Mouse (Mus musculus) forebrain, embryonic 15.5 days (tissue): ENCODE data around the gene Dnajb2. TPM values are rescaled to one million over a fixed set of nuclear protein-coding genes. Genes with fewer than 3 reads are reported as not detected.

ENCODE experiments used
- ATAC-seq: fragments of 200-750 bp; cut with Nextera tagmentation; replicated peaks from 2 replicates; pipeline ENCODE4 v1.8.0; 2017; ENCODE audit warnings: mild to moderate bottlenecking, moderate TSS enrichment, moderate library complexity
- H3K27ac ChIP-seq: fragments of 300-500 bp; sonication (generic); replicated peaks from 2 replicates; pipeline ENCODE4 v1.5.1; 2015; ENCODE audit warnings: mild to moderate bottlenecking, inconsistent platforms
- H3K27me3 ChIP-seq: fragments of 300-500 bp; sonication (generic); 2 replicates; pipeline ENCODE4 v1.6.1; 2015; ENCODE audit warnings: inconsistent platforms
- H3K36me3 ChIP-seq: fragments of 300-500 bp; sonication (generic); 2 replicates; pipeline ENCODE4 v1.6.1; 2015; ENCODE audit warnings: mild to moderate bottlenecking, inconsistent platforms
- H3K4me1 ChIP-seq: fragments of 300-500 bp; sonication (generic); 2 replicates; pipeline ENCODE4 v1.6.1; 2015; ENCODE audit warnings: inconsistent platforms
- H3K4me2 ChIP-seq: fragments of 300-500 bp; sonication (generic); replicated peaks from 2 replicates; pipeline ENCODE4 v1.6.1; 2015; ENCODE audit warnings: mild to moderate bottlenecking, inconsistent platforms
- H3K4me3 ChIP-seq: fragments of 300-500 bp; sonication (generic); 2 replicates; pipeline ENCODE4 v1.5.1; 2015; ENCODE audit warnings: mild to moderate bottlenecking, inconsistent platforms
- H3K9ac ChIP-seq: fragments of 300-500 bp; sonication (generic); replicated peaks from 2 replicates; pipeline ENCODE4 v1.6.1; 2015; ENCODE audit warnings: mild to moderate bottlenecking, inconsistent platforms
- H3K9me3 ChIP-seq: fragments of 300-500 bp; sonication (generic); 2 replicates; pipeline ENCODE4 v1.6.1; 2016; ENCODE audit warnings: inconsistent platforms
- WGBS: fragments of 180-500 bp; shearing (Covaris S2); methylation state at CpG from one replicate; pipeline ENCODE4 v1.1.7; 2015; ENCODE audit warnings: mixed read lengths; 5-methylcytosine and 5-hydroxymethylcytosine counted together
- polyA plus RNA-seq: library from polyadenylated mRNA; unstranded; fragments of >200 nt; fragmentation: Nextera tagmentation; extraction: Ambion mirVana; gene quantifications from 2 replicates; pipeline ENCODE4 v1.2.1, GENCODE M21; 2015

Gene Dnajb2
- polyA plus RNA-seq, 1 experiment from 2014 or later, result 54.0 TPM

- Histone ChIP-seq H3K9ac (no peak overlapping the region), H3K27ac (no peak overlapping the region), H3K27me3 (no peaks in the 10 kb centered on the region), H3K9me3 (no peaks in the 10 kb centered on the region), H3K4me2 (no peak overlapping the region), H3K4me3 (no peak overlapping the region), H3K36me3 (peaks cover 17% of the 10 kb centered on the region; the same call in 1 of the 2 replicates), H3K4me1 (peaks cover 10% of the 10 kb centered on the region)
- 92% methylated on average over 14 of the region's 14 CpGs for WGBS
- ATAC-seq, result no peak
Measured at GRCm38 (mm10) chr1:75243411-75243810, 7.2 kb downstream of the Dnajb2 start.

- Histone ChIP-seq H3K27ac (no peak overlapping the region), H3K9ac (no peak overlapping the region), H3K9me3 (no peaks in the 10 kb centered on the region), H3K4me1 (peaks cover 12% of the 10 kb centered on the region), H3K4me3 (no peak overlapping the region), H3K36me3 (peaks cover 17% of the 10 kb centered on the region; the same call in 1 of the 2 replicates), H3K27me3 (no peaks in the 10 kb centered on the region), H3K4me2 (no peak overlapping the region)
- no peak; the same call in none of the 2 replicates for ATAC-seq
- 89% methylated on average over 12 of the region's 12 CpGs for WGBS
Measured at GRCm38 (mm10) chr1:75244175-75244826, 8.1 kb downstream of the Dnajb2 start.

DNA sequence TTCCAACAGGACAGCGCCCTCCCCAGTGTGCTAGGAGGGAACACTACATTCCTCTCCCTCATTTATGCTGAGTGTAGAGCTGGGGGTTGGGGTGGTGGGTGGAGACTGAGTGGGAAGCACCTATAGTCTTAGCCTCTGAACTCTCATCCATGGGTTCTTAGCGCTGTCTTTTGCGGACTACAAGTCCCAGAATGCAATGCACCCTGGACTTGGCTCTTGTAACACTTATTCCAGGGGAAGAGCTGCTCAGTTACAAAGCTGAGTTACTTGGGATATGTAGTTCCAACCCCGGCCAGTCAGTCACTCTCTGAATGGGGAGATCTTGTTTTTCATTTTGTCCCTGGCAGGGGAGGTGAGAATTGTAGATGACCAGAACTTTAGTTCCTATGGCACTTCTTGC is 8.6 kb downstream of the Dnajb2 start:
- Histone ChIP-seq H3K9me3 (no peaks in the 10 kb centered on the region), H3K27ac (no peak overlapping the region), H3K4me1 (peaks cover 12% of the 10 kb centered on the region), H3K9ac (no peak overlapping the region), H3K27me3 (no peaks in the 10 kb centered on the region), H3K4me2 (no peak overlapping the region), H3K36me3 (peaks cover 16% of the 10 kb centered on the region; the same call in 1 of the 2 replicates), H3K4me3 (no peak overlapping the region)
- 19% methylated on average over 4 of the region's 4 CpGs for WGBS
- ATAC-seq, result peak; percentile 84

- peaks cover 29% of the 10 kb centered on the region for H3K4me1 ChIP-seq
- 78% methylated on average over 16 of the region's 16 CpGs for WGBS
- H3K4me2 ChIP-seq, result no peak overlapping the region
- H3K27ac ChIP-seq, result no peak overlapping the region
- no peak overlapping the region for H3K9ac ChIP-seq
- H3K36me3 ChIP-seq, result 0 out of 2 replicates have a peak, but pooled peaks cover 5% of the 10 kb centered on the region
- H3K27me3 ChIP-seq, result no peaks in the 10 kb centered on the region
- no peak for ATAC-seq
- no peaks in the 10 kb centered on the region for H3K9me3 ChIP-seq
- no peak overlapping the region for H3K4me3 ChIP-seq
Measured at GRCm38 (mm10) chr1:75247071-75247930, 11.1 kb downstream of the Dnajb2 start.

DNA sequence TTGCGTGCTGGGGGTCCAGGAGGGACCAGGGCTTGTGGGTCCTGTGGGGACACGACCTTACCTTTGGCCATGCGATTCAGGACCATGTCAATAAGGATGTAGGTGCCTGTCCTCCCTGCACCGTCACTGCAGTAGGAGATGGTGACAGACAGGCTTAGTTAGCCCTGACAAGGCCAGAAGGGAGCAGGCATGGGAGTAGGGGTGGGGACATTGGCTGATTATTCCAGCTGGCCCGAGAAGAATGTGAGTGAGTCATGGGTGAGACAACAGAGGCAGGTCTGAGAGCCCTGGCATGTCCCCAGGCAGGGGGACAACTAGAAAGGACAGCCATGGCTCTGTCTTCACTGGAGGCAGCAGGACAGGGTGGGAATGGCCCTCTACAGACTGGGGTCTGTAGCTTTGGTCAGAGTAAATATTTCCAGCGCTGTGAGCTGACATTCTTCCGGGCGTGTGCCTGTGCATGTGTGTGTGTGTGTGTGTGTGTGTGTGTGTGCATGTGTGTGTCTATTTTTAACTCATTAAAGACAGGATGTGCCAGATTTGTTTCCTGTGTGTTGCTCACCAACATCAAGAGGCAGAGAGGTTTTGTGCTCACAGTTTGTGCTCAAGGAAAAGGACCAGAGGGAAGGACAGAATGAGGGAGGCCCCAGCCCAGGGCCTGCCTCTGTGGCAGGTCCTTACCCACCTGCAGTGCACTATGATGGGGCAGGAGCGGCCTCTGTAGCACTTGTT is 12.0 kb downstream of the Dnajb2 start:
- H3K4me3 ChIP-seq, result no peak overlapping the region
- H3K4me2 ChIP-seq, result no peak overlapping the region
- H3K27me3 ChIP-seq, result no peaks in the 10 kb centered on the region
- ATAC-seq, result no peak
- H3K9ac ChIP-seq, result no peak overlapping the region
- H3K27ac ChIP-seq, result no peak overlapping the region
- 50% methylated on average over 9 of the region's 9 CpGs for WGBS
- no peaks in the 10 kb centered on the region for H3K9me3 ChIP-seq
- peaks cover 29% of the 10 kb centered on the region for H3K4me1 ChIP-seq
- H3K36me3 ChIP-seq, result 0 out of 2 replicates have a peak, but pooled peaks cover under 1% of the 10 kb centered on the region

DNA sequence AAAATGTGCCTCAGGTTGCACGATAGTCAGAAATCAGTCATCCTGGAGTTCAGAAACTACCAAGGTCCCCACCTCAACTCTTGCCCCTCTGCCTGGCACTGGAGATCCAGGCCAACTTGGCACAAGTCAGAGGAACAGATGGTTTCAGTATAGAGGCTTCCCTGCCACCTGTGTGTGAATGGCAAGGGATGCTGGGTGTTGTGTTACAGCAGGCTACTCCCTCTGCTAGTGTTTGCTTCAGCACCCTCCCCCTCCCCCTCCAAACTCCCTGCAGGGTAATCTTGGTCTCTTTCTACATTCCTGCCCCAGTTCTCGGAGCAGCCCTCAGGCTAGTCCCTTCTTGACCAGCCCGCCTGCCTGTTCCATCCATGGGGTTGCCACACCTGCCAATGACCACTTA is 14.3 kb downstream of the Dnajb2 start:
- Histone ChIP-seq H3K36me3 (no peaks in the 10 kb centered on the region), H3K4me1 (peaks cover 35% of the 10 kb centered on the region), H3K9me3 (no peaks in the 10 kb centered on the region), H3K4me3 (no peak overlapping the region), H3K27ac (peak overlapping the region; percentile 4; the same call in 1 of the 2 replicates), H3K4me2 (no peak overlapping the region), H3K9ac (no peak overlapping the region), H3K27me3 (no peaks in the 10 kb centered on the region)
- ATAC-seq, result no peak
- 48% methylated on average over 3 of the region's 3 CpGs for WGBS

GRCm38 (mm10) chr1:75251112-75251970 is 15.1 kb downstream of the Dnajb2 start:
- 3% methylated on average over 22 of the region's 22 CpGs for WGBS
- ATAC-seq, result 0 out of 2 replicates have a peak, but pooled peaks have one; percentile 18
- peak overlapping the region; percentile 22; the same call in 1 of the 2 replicates for H3K9ac ChIP-seq

DNA sequence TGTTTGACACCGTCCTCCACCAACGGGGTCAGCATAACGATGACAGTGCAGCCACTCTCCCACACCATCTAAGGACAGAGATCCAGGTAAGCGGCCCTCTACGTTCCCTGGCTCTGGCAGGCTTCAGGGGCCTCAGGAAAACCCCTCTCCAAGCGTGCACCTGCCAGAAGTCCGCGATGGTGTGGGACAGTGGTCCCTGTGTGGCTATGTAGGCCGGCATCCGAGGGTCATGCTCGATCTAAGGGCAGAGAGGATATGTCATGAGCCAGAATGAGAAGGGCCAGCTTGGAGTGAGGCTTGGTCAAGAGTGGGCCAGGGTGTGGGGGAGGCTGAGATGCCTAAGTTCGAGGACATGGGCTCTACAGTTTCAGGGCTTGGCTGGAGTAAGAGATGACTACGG is 16.1 kb downstream of the Dnajb2 start:
- H3K36me3 ChIP-seq, result no peaks in the 10 kb centered on the region
- WGBS, result 78% methylated on average over 13 of the region's 13 CpGs
- no peak overlapping the region for H3K27ac ChIP-seq
- peaks cover 35% of the 10 kb centered on the region for H3K4me1 ChIP-seq
- H3K9me3 ChIP-seq, result no peaks in the 10 kb centered on the region
- ATAC-seq, result no peak
- no peak overlapping the region for H3K9ac ChIP-seq
- H3K27me3 ChIP-seq, result no peaks in the 10 kb centered on the region
- H3K4me2 ChIP-seq, result no peak overlapping the region
- no peak overlapping the region for H3K4me3 ChIP-seq

More at GRCm38 (mm10) chr1:75251112-75251970, 15.1 kb downstream of the Dnajb2 start:
- peaks cover 35% of the 10 kb centered on the region for H3K4me1 ChIP-seq
- peak overlapping the region; percentile 48 for H3K4me2 ChIP-seq
- H3K4me3 ChIP-seq, result peak overlapping the region; percentile 27
- H3K9me3 ChIP-seq, result no peaks in the 10 kb centered on the region
- H3K27ac ChIP-seq, result no peak overlapping the region
- H3K27me3 ChIP-seq, result no peaks in the 10 kb centered on the region
- H3K36me3 ChIP-seq, result no peaks in the 10 kb centered on the region

- no peak overlapping the region for H3K9ac ChIP-seq
- H3K4me3 ChIP-seq, result no peak overlapping the region
- H3K27ac ChIP-seq, result no peak overlapping the region
- H3K9me3 ChIP-seq, result no peaks in the 10 kb centered on the region
- no peak overlapping the region for H3K4me2 ChIP-seq
- WGBS, result 72% methylated on average over 16 of the region's 16 CpGs
- H3K36me3 ChIP-seq, result no peaks in the 10 kb centered on the region
- 0 out of 2 replicates have a peak, but pooled peaks cover under 1% of the 10 kb centered on the region for H3K27me3 ChIP-seq
- peaks cover 29% of the 10 kb centered on the region for H3K4me1 ChIP-seq
- ATAC-seq, result no peak
Measured at GRCm38 (mm10) chr1:75253029-75253428, 16.8 kb downstream of the Dnajb2 start.

DNA sequence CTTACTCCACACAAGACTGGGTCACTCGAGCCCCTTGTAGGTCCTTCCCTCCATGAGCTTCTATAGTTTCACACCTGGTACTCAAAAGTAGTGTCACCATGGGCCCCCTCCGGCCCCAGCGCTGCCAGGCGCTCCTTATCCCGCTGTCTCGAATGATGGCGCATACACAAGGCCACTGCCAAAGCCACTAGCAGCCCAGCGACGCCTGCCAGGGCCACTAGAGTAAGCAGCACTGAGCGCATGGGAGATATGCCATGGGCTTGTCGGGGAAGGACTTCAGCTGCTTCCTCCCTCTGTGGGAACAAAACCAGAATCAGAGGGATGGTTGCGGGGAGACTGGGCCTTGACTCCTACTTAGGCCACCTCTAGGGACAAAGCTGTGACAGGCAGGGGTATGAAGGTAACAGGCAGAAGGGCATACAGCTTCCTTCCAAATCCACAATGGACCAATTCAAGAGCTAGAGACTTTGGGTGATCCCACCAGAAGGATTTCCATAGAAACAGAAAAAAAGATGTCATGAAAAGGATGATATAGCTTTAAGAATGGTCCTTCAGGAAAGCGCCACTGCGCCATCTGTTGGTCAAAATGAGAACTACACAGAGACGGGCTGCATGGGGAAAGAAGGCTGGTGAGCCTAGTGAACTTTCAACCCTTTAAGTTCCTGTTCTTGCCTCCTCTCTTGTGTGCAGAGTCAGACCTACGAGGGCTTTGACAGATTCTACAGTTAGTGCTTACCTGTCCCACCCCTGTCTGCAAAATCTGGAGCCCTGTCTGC is 17.8 kb downstream of the Dnajb2 start:
- Histone ChIP-seq H3K9ac (no peak overlapping the region), H3K36me3 (no peaks in the 10 kb centered on the region), H3K4me3 (no peak overlapping the region), H3K9me3 (no peaks in the 10 kb centered on the region), H3K4me2 (no peak overlapping the region), H3K4me1 (peaks cover 23% of the 10 kb centered on the region), H3K27me3 (0 out of 2 replicates have a peak, but pooled peaks cover 4% of the 10 kb centered on the region), H3K27ac (peak overlapping the region; percentile 32; the same call in 1 of the 2 replicates)
- peak; percentile 27; the same call in 1 of the 2 replicates for ATAC-seq
- WGBS, result 64% methylated on average over 16 of the region's 16 CpGs
